In the genomic region with DNA sequence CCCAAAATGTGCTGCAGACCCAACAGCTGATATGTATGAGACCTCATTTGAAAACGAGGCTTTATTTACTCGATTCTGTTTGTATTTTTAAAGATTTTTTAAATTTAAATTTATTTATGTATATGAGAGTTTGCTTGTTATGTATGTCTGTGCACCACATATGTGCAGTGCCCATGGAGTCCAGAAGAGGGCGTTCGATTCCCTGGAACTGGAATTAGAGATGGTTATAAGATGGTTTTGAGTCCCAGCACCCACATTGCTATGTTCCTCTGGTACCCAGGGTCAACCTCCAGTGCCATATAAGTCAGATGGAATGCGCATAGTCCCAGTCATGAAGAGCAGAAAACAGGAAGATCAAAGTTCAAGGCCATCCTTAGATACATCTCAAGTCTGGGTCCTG, we compare ENCODE assay signal across 18 mouse cellular contexts. TPM values are rescaled to one million over a fixed set of nuclear protein-coding genes. Genes with fewer than 3 reads are reported as not detected.
DNase-seq lines count a peak whose midpoint lies in the region; ATAC-seq and TF ChIP-seq lines count a peak whose summit lies in the region.
"Had no signal": no experiment of that assay in that cellular context is flagged by ENCODE, and none has a peak within 500 bp of the region (broad histone marks: within the 10 kb centered on the region; RNA-seq: fewer than 3 reads in every experiment).

No protein-coding gene starts in this region.

- no peaks in the 10 kb centered on the region for H3K79me2 ChIP-seq in MEL (ENCODE audit: control insufficient read depth, insufficient read depth, low read length, poor library complexity)

- no peak overlapping the region for H3K9ac ChIP-seq in kidney, embryonic 16.5 days (replicated peaks; ENCODE audit: low read length)
- H3K9ac ChIP-seq in liver, postnatal 0 days (replicated peaks), result no peak overlapping the region
- no peak overlapping the region for H3K9ac ChIP-seq in liver, embryonic 11.5 days (ENCODE audit: low read depth, low read length)
- H3K9ac ChIP-seq in MEL (ENCODE audit: control insufficient read depth, low read depth, low read length, poor library complexity, severe bottlenecking), result no peak overlapping the region
- H3K9ac ChIP-seq: hindbrain, embryonic 15.5 days; lung, embryonic 15.5 days; stomach, embryonic 15.5 days had no signal

- 52% methylated on average over 5 of the region's 5 CpGs for WGBS in kidney, embryonic 16.5 days
- 38% methylated on average over 5 of the region's 5 CpGs for WGBS in liver, postnatal 0 days (ENCODE audit: insufficient replicate concordance)
- 37% methylated on average over 5 of the region's 5 CpGs for WGBS in liver, embryonic 11.5 days

- peak; percentile 32 for TF ChIP-seq CTCF in liver, postnatal 0 days (IDR thresholded peaks at IDR 0.05; ENCODE audit: low read depth)
- TF ChIP-seq CTCF in MEL (IDR thresholded peaks at IDR 0.05 in 2 of 3, conservative IDR thresholded peaks at IDR 0.05 in 1 of 3; ENCODE audit: control insufficient read depth in 1 of 3, insufficient read depth in 1 of 3, low read depth in 2 of 3, low read length in 3 of 3, poor library complexity in 1 of 3, severe bottlenecking in 1 of 3), result peak; percentile 57 to 66 (median 64)

- peaks cover 24% of the 10 kb centered on the region for H3K27me3 ChIP-seq in kidney, embryonic 16.5 days (ENCODE audit: insufficient read depth, low read length)
- H3K27me3 ChIP-seq in liver, postnatal 0 days (ENCODE audit: insufficient read depth, low read length), result peaks cover 26% of the 10 kb centered on the region
- H3K27me3 ChIP-seq in liver, embryonic 11.5 days (replicated peaks; ENCODE audit: control insufficient read depth, insufficient read depth, low read length), result peaks cover 49% of the 10 kb centered on the region
- peaks cover 3 to 6% of the 10 kb centered on the region in 2 experiments for H3K27me3 ChIP-seq in MEL (ENCODE audit: control insufficient read depth in 1 of 2, insufficient read depth in 2 of 2, low read length in 2 of 2)

- TF ChIP-seq POLR2A in MEL (IDR thresholded peaks at IDR 0.05; ENCODE audit: control insufficient read depth in 1 of 2, insufficient read depth in 1 of 2, low read depth in 1 of 2, low read length in 2 of 2, poor library complexity in 1 of 2), result no peak

- peak; percentile 25 for DNase-seq in adrenal gland, postnatal 14 days
- DNase-seq in adrenal gland, postnatal 36 days, result no peak
- peak; percentile 24 for DNase-seq in kidney, adult 18-20 months
- no peak for DNase-seq in liver, postnatal 0 days
- no peak for DNase-seq in liver, embryonic 11.5 days (ENCODE audit: low spot score)
- peak; percentile 61 for DNase-seq in MEL (ENCODE audit: low read depth, low spot score)
- no peak for DNase-seq in T-cell, adult 2 months (ENCODE audit: low spot score)
- DNase-seq: adrenal gland, postnatal 10 days; heart, adult 18-20 months; heart, postnatal 14 days; thymus, postnatal 36 days had no signal

- ATAC-seq in kidney, embryonic 16.5 days (ENCODE audit: low FRiP score, low TSS enrichment), result no peak
- ATAC-seq in liver, postnatal 0 days, result no peak
- ATAC-seq in liver, embryonic 11.5 days (replicated peaks; ENCODE audit: low FRiP score), result no peak
- ATAC-seq: forebrain, embryonic 14.5 days had no signal

- no peaks in the 10 kb centered on the region for H3K9me3 ChIP-seq in kidney, embryonic 16.5 days (ENCODE audit: low read length)
- H3K9me3 ChIP-seq in liver, postnatal 0 days (ENCODE audit: low read length), result no peaks in the 10 kb centered on the region
- H3K9me3 ChIP-seq in liver, embryonic 11.5 days (ENCODE audit: control insufficient read depth, low read length), result no peaks in the 10 kb centered on the region
- H3K9me3 ChIP-seq in MEL (replicated peaks; ENCODE audit: insufficient read depth, low read length), result no peaks in the 10 kb centered on the region
- H3K9me3 ChIP-seq: hindbrain, embryonic 15.5 days; lung, embryonic 15.5 days; stomach, embryonic 15.5 days had no signal

- no peak overlapping the region for H3K4me2 ChIP-seq in kidney, embryonic 16.5 days (replicated peaks; ENCODE audit: low read depth, low read length)
- no peak overlapping the region for H3K4me2 ChIP-seq in liver, postnatal 0 days (ENCODE audit: low read depth, low read length)
- H3K4me2 ChIP-seq in liver, embryonic 11.5 days, result no peak overlapping the region
- H3K4me2 ChIP-seq: hindbrain, embryonic 15.5 days; lung, embryonic 15.5 days; stomach, embryonic 15.5 days had no signal

- peak; percentile 51 for TF ChIP-seq RAD21 in MEL (IDR thresholded peaks at IDR 0.05; ENCODE audit: low read depth, low read length)

- no peak for TF ChIP-seq EP300 in liver, postnatal 0 days (IDR thresholded peaks at IDR 0.05; ENCODE audit: low read depth)
- TF ChIP-seq EP300 in MEL (IDR thresholded peaks at IDR 0.05; ENCODE audit: low read depth in 1 of 2, low read length in 2 of 2), result no peak

- H3K36me3 ChIP-seq in kidney, embryonic 16.5 days (ENCODE audit: insufficient read depth, low read length), result no peaks in the 10 kb centered on the region
- H3K36me3 ChIP-seq in liver, postnatal 0 days (replicated peaks; ENCODE audit: insufficient read depth, low read length), result no peaks in the 10 kb centered on the region
- no peaks in the 10 kb centered on the region for H3K36me3 ChIP-seq in liver, embryonic 11.5 days (ENCODE audit: control insufficient read depth, insufficient read depth, low read length)
- peaks cover 0 to 6% of the 10 kb centered on the region in 2 experiments; a peak in 2 of 4 replicates for H3K36me3 ChIP-seq in MEL (ENCODE audit: control insufficient read depth in 1 of 2, insufficient read depth in 2 of 2, low read length in 2 of 2)
- H3K36me3 ChIP-seq: hindbrain, embryonic 15.5 days; lung, embryonic 15.5 days; stomach, embryonic 15.5 days had no signal

- no peak overlapping the region for H3K27ac ChIP-seq in kidney, embryonic 16.5 days (ENCODE audit: low read length)
- no peak overlapping the region for H3K27ac ChIP-seq in liver, postnatal 0 days (ENCODE audit: low read depth)
- H3K27ac ChIP-seq in liver, embryonic 11.5 days (ENCODE audit: low read depth, low read length), result no peak overlapping the region
- no peak overlapping the region for H3K27ac ChIP-seq in MEL (ENCODE audit: control insufficient read depth, low read depth, low read length)
- H3K27ac ChIP-seq: hindbrain, embryonic 15.5 days; lung, embryonic 15.5 days; stomach, embryonic 15.5 days had no signal

- no peak overlapping the region for H3K4me3 ChIP-seq in kidney, embryonic 16.5 days (ENCODE audit: low read length)
- no peak overlapping the region for H3K4me3 ChIP-seq in liver, postnatal 0 days (ENCODE audit: low read depth, low read length)
- no peak overlapping the region for H3K4me3 ChIP-seq in liver, embryonic 11.5 days (ENCODE audit: low read depth, low read length)
- no peak overlapping the region for H3K4me3 ChIP-seq in MEL (ENCODE audit: control insufficient read depth in 1 of 2, insufficient read depth in 1 of 2, low read depth in 2 of 2, low read length in 2 of 2)
- H3K4me3 ChIP-seq: hindbrain, embryonic 15.5 days; lung, embryonic 15.5 days; stomach, embryonic 15.5 days had no signal

- no peaks in the 10 kb centered on the region for H3K4me1 ChIP-seq in kidney, embryonic 16.5 days (ENCODE audit: insufficient read depth, low read length)
- H3K4me1 ChIP-seq in liver, postnatal 0 days (ENCODE audit: insufficient read depth), result no peaks in the 10 kb centered on the region
- H3K4me1 ChIP-seq in liver, embryonic 11.5 days (replicated peaks; ENCODE audit: control insufficient read depth, insufficient read depth, low read length), result no peaks in the 10 kb centered on the region
- H3K4me1 ChIP-seq in MEL (ENCODE audit: control insufficient read depth in 1 of 2, insufficient read depth in 2 of 2, low read length in 2 of 2), result peaks cover 0 to 4% of the 10 kb centered on the region in 2 experiments; a peak in 2 of 4 replicates
- H3K4me1 ChIP-seq: lung, embryonic 15.5 days; stomach, embryonic 15.5 days had no signal

RNA-seq across cellular contexts. Expression of a gene that starts 6.5 kb away (rescaled TPM):
- total RNA-seq in adrenal gland, postnatal 14 days (2021), result 0.15 and 0.19 TPM in 2 replicates
- under 1 TPM in 1 of 2 experiments, not detected in 1; 0.49 TPM for total RNA-seq in adrenal gland, postnatal 36 days (2021)
- polyA plus RNA-seq in kidney, embryonic 16.5 days (2015; fragmentation: Nextera tagmentation; extraction: Ambion mirVana), result 0.42 and 0.71 TPM in 2 replicates
- 0.06 and 0.14 TPM in 2 replicates for polyA plus RNA-seq in liver, postnatal 0 days (2015; fragmentation: Nextera tagmentation; extraction: Ambion mirVana)
- polyA plus RNA-seq in liver, embryonic 11.5 days (2014; fragmentation: Nextera tagmentation; extraction: Ambion mirVana), result 0.23 and 0.30 TPM in 2 replicates
- total RNA-seq in MEL (2012; rRNA removed), result 0.12 and 0.13 TPM in 2 replicates
- polyA plus RNA-seq in MEL (2012; ENCODE audit: insufficient read depth in 1 of 2, insufficient read length in 2 of 2, low read depth in 1 of 2, low replicate concordance in 2 of 2, missing spikeins in 1 of 2), result under 1 TPM in 1 of 2 experiments, not detected in 1; 0.32 TPM

RNA-seq across cellular contexts. Expression of a gene that starts 7.3 kb away (rescaled TPM):
- not detected in 2 replicates for total RNA-seq in adrenal gland, postnatal 14 days (2021)
- total RNA-seq in adrenal gland, postnatal 36 days (2021), result not detected
- 0.08 TPM in 1 of 2 replicates, not detected in the other for polyA plus RNA-seq in kidney, embryonic 16.5 days (2015; fragmentation: Nextera tagmentation; extraction: Ambion mirVana)
- polyA plus RNA-seq in liver, postnatal 0 days (2015; fragmentation: Nextera tagmentation; extraction: Ambion mirVana), result not detected in 2 replicates
- 0.04 TPM in 1 of 2 replicates, not detected in the other for polyA plus RNA-seq in liver, embryonic 11.5 days (2014; fragmentation: Nextera tagmentation; extraction: Ambion mirVana)
- total RNA-seq in MEL (2012; rRNA removed), result 0.08 and 0.36 TPM in 2 replicates
- under 1 TPM in 1 of 2 experiments, not detected in 1; 0.49 TPM for polyA plus RNA-seq in MEL (2012; ENCODE audit: insufficient read depth in 1 of 2, insufficient read length in 2 of 2, low read depth in 1 of 2, low replicate concordance in 2 of 2, missing spikeins in 1 of 2)
- total RNA-seq: heart, adult 18-20 months; heart, postnatal 14 days had no signal
- polyA plus RNA-seq: lung, embryonic 15.5 days had no signal

RNA-seq across cellular contexts. Expression of a gene that starts 22.3 kb away (rescaled TPM):
- total RNA-seq in adrenal gland, postnatal 14 days (2021), result not detected in 2 replicates
- total RNA-seq in adrenal gland, postnatal 36 days (2021), result not detected
- 0.16 and 0.41 TPM in 2 replicates for polyA plus RNA-seq in kidney, embryonic 16.5 days (2015; fragmentation: Nextera tagmentation; extraction: Ambion mirVana)
- polyA plus RNA-seq in liver, postnatal 0 days (2015; fragmentation: Nextera tagmentation; extraction: Ambion mirVana), result not detected in 2 replicates
- polyA plus RNA-seq in liver, embryonic 11.5 days (2014; fragmentation: Nextera tagmentation; extraction: Ambion mirVana), result 0.18 TPM in 1 of 2 replicates, not detected in the other
- total RNA-seq in MEL (2012; rRNA removed), result not detected in 2 replicates
- polyA plus RNA-seq in MEL (2012; ENCODE audit: insufficient read depth in 1 of 2, insufficient read length in 2 of 2, low read depth in 1 of 2, low replicate concordance in 2 of 2, missing spikeins in 1 of 2), result not detected
- total RNA-seq: adrenal gland, postnatal 10 days; heart, adult 18-20 months; heart, postnatal 14 days had no signal
- polyA plus RNA-seq: large intestine, adult 2 months; limb, embryonic 11.5 days; lung, embryonic 15.5 days had no signal

RNA-seq across cellular contexts. Expression of a gene that starts 43.0 kb away (rescaled TPM):
- 59.3 and 67.0 TPM in 2 replicates for total RNA-seq in adrenal gland, postnatal 14 days (2021)
- total RNA-seq in adrenal gland, postnatal 36 days (2021), result 10 to 100 TPM; 69.3 to 79.2 TPM
- polyA plus RNA-seq in kidney, embryonic 16.5 days (2015; fragmentation: Nextera tagmentation; extraction: Ambion mirVana), result 118 TPM in 2 replicates
- polyA plus RNA-seq in liver, postnatal 0 days (2015; fragmentation: Nextera tagmentation; extraction: Ambion mirVana), result 24.9 and 26.4 TPM in 2 replicates
- polyA plus RNA-seq in liver, embryonic 11.5 days (2014; fragmentation: Nextera tagmentation; extraction: Ambion mirVana), result 122 and 144 TPM in 2 replicates
- 228 and 257 TPM in 2 replicates for total RNA-seq in MEL (2012; rRNA removed)
- polyA plus RNA-seq in MEL (2012; ENCODE audit: insufficient read depth in 1 of 2, insufficient read length in 2 of 2, low read depth in 1 of 2, low replicate concordance in 2 of 2, missing spikeins in 1 of 2), result 100 to 1,000 TPM in 1 of 2 experiments, not detected in 1; 244 TPM

RNA-seq across cellular contexts. Expression of a gene that starts 52.2 kb away (rescaled TPM):
- 32.3 and 44.0 TPM in 2 replicates for total RNA-seq in adrenal gland, postnatal 14 days (2021)
- 10 to 100 TPM; 35.7 to 52.5 TPM for total RNA-seq in adrenal gland, postnatal 36 days (2021)
- 27.1 and 28.3 TPM in 2 replicates for polyA plus RNA-seq in kidney, embryonic 16.5 days (2015; fragmentation: Nextera tagmentation; extraction: Ambion mirVana)
- 13.8 and 15.9 TPM in 2 replicates for polyA plus RNA-seq in liver, postnatal 0 days (2015; fragmentation: Nextera tagmentation; extraction: Ambion mirVana)
- polyA plus RNA-seq in liver, embryonic 11.5 days (2014; fragmentation: Nextera tagmentation; extraction: Ambion mirVana), result 14.6 TPM in 2 replicates
- 37.1 and 37.9 TPM in 2 replicates for total RNA-seq in MEL (2012; rRNA removed)
- 10 to 100 TPM in 1 of 2 experiments, not detected in 1; 39.7 TPM for polyA plus RNA-seq in MEL (2012; ENCODE audit: insufficient read depth in 1 of 2, insufficient read length in 2 of 2, low read depth in 1 of 2, low replicate concordance in 2 of 2, missing spikeins in 1 of 2)

Comparison
In these comparisons a context has a peak if more than half of its experiments do, and no peak if none do; other contexts are left out.
1. DNase-seq: peak in adrenal gland, postnatal 14 days (single experiment), kidney, adult 18-20 months (single experiment) and MEL (single experiment); none in adrenal gland, postnatal 36 days (0 of 2), liver, postnatal 0 days (single experiment), liver, embryonic 11.5 days (single experiment) and T-cell, adult 2 months (single experiment).